Mouse (Mus musculus) forebrain, embryonic 12.5 days (tissue): ENCODE measurements around the gene Ube2r2. TPM values are rescaled to one million over a fixed set of nuclear protein-coding genes. Genes with fewer than 3 reads are reported as not detected.
A peak's percentile ranks its signal among the peaks of the same experiment; 100 is the strongest.

Experiments
- ATAC-seq: fragments of 200-750 bp; cut with Nextera tagmentation; 2 replicates; pipeline ENCODE4 v1.8.0; 2017; ENCODE audit warnings: moderate TSS enrichment; ENCODE audit not compliant: low FRiP score
- H3K27ac ChIP-seq: fragments of 300-500 bp; sonication (generic); 2 replicates; pipeline ENCODE4 v1.5.1; 2016; ENCODE audit warnings: mild to moderate bottlenecking
- H3K27me3 ChIP-seq: fragments of 300-500 bp; sonication (generic); 2 replicates; pipeline ENCODE4 v1.6.1; 2016; ENCODE audit warnings: mild to moderate bottlenecking
- H3K36me3 ChIP-seq: fragments of 300-500 bp; sonication (generic); replicated peaks from 2 replicates; pipeline ENCODE4 v1.6.1; 2016; ENCODE audit warnings: mild to moderate bottlenecking
- H3K4me1 ChIP-seq: fragments of 300-500 bp; sonication (generic); 2 replicates; pipeline ENCODE4 v1.6.1; 2016
- H3K4me2 ChIP-seq: fragments of 300-500 bp; sonication (generic); 2 replicates; pipeline ENCODE4 v1.6.1; 2016; ENCODE audit warnings: mild to moderate bottlenecking, moderate library complexity
- H3K4me3 ChIP-seq: fragments of 300-500 bp; sonication (generic); replicated peaks from 2 replicates; pipeline ENCODE4 v1.5.1; 2016; ENCODE audit warnings: mild to moderate bottlenecking
- H3K9ac ChIP-seq: fragments of 300-500 bp; sonication (generic); 2 replicates; pipeline ENCODE4 v1.6.1; 2016; ENCODE audit warnings: mild to moderate bottlenecking
- H3K9me3 ChIP-seq: fragments of 300-500 bp; sonication (generic); 2 replicates; pipeline ENCODE4 v1.6.1; 2016
- WGBS: fragments of 180-500 bp; shearing (Covaris S2); methylation state at CpG from one replicate; pipeline ENCODE4 v1.1.7; 2016; 5-methylcytosine and 5-hydroxymethylcytosine counted together
- polyA plus RNA-seq: library from polyadenylated mRNA; unstranded; fragments of >200 nt; fragmentation: Nextera tagmentation; extraction: Ambion mirVana; gene quantifications from 2 replicates; pipeline ENCODE4 v1.2.1, GENCODE M21; 2016

Gene Ube2r2
- 89.8 and 93.6 TPM in 2 replicates for polyA plus RNA-seq

- WGBS, result under 1% methylated on average over 61 of the region's 65 CpGs
- ATAC-seq, result peak; percentile 82
- no peaks in the 10 kb centered on the region for H3K27me3 ChIP-seq
Observed at GRCm38 (mm10) chr4:41135711-41136453, at the start of gene Ube2r2. Gene Ube2r2, plus strand, starts transcription at chr4:41135743.

GRCm38 (mm10) chr4:41086947-41087346 is 48.6 kb upstream of the Ube2r2 start:
- H3K4me2 ChIP-seq, result no peak overlapping the region
- no peaks in the 10 kb centered on the region for H3K27me3 ChIP-seq
- no peaks in the 10 kb centered on the region for H3K4me1 ChIP-seq
- no peaks in the 10 kb centered on the region for H3K36me3 ChIP-seq
- H3K9me3 ChIP-seq, result no peaks in the 10 kb centered on the region
- WGBS, result 86% methylated on average over 9 of the region's 9 CpGs
- ATAC-seq, result no peak
- no peak overlapping the region for H3K9ac ChIP-seq
- no peak overlapping the region for H3K4me3 ChIP-seq
- no peak overlapping the region for H3K27ac ChIP-seq

More at GRCm38 (mm10) chr4:41135711-41136453, at the start of gene Ube2r2:
- Histone ChIP-seq H3K4me2 (peak within 1 kb of the TSS; percentile 64), H3K4me1 (peaks cover 14% of the 10 kb centered on the region), H3K4me3 (peak within 1 kb of the TSS; percentile 95), H3K9ac (peak within 1 kb of the TSS; percentile 99), H3K36me3 (peaks cover 16% of the 10 kb centered on the region), H3K9me3 (0 out of 2 replicates have a peak, but pooled peaks cover 2% of the 10 kb centered on the region), H3K27ac (peak within 1 kb of the TSS; percentile 99)

- Histone ChIP-seq H3K4me2 (no peak overlapping the region), H3K27ac (no peak overlapping the region), H3K9me3 (no peaks in the 10 kb centered on the region), H3K4me1 (no peaks in the 10 kb centered on the region), H3K36me3 (no peaks in the 10 kb centered on the region), H3K4me3 (no peak overlapping the region), H3K27me3 (no peaks in the 10 kb centered on the region), H3K9ac (no peak overlapping the region)
- no peak for ATAC-seq
- WGBS, result 90% methylated on average over 16 of the region's 16 CpGs
Observed at GRCm38 (mm10) chr4:41087459-41088298, 47.9 kb upstream of the Ube2r2 start.

GRCm38 (mm10) chr4:41089189-41089588 is 46.4 kb upstream of the Ube2r2 start:
- Histone ChIP-seq H3K4me1 (no peaks in the 10 kb centered on the region), H3K27me3 (no peaks in the 10 kb centered on the region), H3K4me2 (no peak overlapping the region), H3K4me3 (no peak overlapping the region), H3K9me3 (no peaks in the 10 kb centered on the region), H3K27ac (no peak overlapping the region), H3K36me3 (no peaks in the 10 kb centered on the region), H3K9ac (no peak overlapping the region)
- 85% methylated on average over 4 of the region's 4 CpGs for WGBS
- no peak for ATAC-seq

GRCm38 (mm10) chr4:41089705-41090104 is 45.8 kb upstream of the Ube2r2 start:
- Histone ChIP-seq H3K36me3 (no peaks in the 10 kb centered on the region), H3K9me3 (no peaks in the 10 kb centered on the region), H3K27ac (no peak overlapping the region), H3K4me1 (no peaks in the 10 kb centered on the region), H3K4me3 (no peak overlapping the region), H3K9ac (no peak overlapping the region), H3K27me3 (no peaks in the 10 kb centered on the region), H3K4me2 (no peak overlapping the region)
- no peak for ATAC-seq
- WGBS, result 81% methylated on average over 2 of the region's 2 CpGs

GRCm38 (mm10) chr4:41091391-41091790 is 44.2 kb upstream of the Ube2r2 start:
- 60% methylated on average over 3 of the region's 3 CpGs for WGBS
- no peak overlapping the region for H3K27ac ChIP-seq
- H3K9me3 ChIP-seq, result no peaks in the 10 kb centered on the region
- H3K9ac ChIP-seq, result no peak overlapping the region
- no peak overlapping the region for H3K4me2 ChIP-seq
- no peaks in the 10 kb centered on the region for H3K4me1 ChIP-seq
- no peak overlapping the region for H3K4me3 ChIP-seq
- ATAC-seq, result no peak
- peaks cover 8% of the 10 kb centered on the region for H3K27me3 ChIP-seq
- H3K36me3 ChIP-seq, result no peaks in the 10 kb centered on the region

GRCm38 (mm10) chr4:41092958-41093357 is 42.6 kb upstream of the Ube2r2 start:
- H3K4me2 ChIP-seq, result no peak overlapping the region
- H3K9ac ChIP-seq, result no peak overlapping the region
- peaks cover 5% of the 10 kb centered on the region for H3K4me1 ChIP-seq
- no peak overlapping the region for H3K4me3 ChIP-seq
- H3K27ac ChIP-seq, result no peak overlapping the region
- no peaks in the 10 kb centered on the region for H3K36me3 ChIP-seq
- peaks cover 24% of the 10 kb centered on the region for H3K27me3 ChIP-seq
- WGBS, result 77% methylated on average over 1 of the region's 1 CpGs
- no peaks in the 10 kb centered on the region for H3K9me3 ChIP-seq
- no peak for ATAC-seq

GRCm38 (mm10) chr4:41094361-41094760 is 41.2 kb upstream of the Ube2r2 start:
- Histone ChIP-seq H3K27me3 (peaks cover 37% of the 10 kb centered on the region), H3K4me3 (no peak overlapping the region), H3K9me3 (no peaks in the 10 kb centered on the region), H3K4me1 (peaks cover 13% of the 10 kb centered on the region), H3K36me3 (no peaks in the 10 kb centered on the region), H3K4me2 (no peak overlapping the region), H3K27ac (no peak overlapping the region), H3K9ac (no peak overlapping the region)
- 77% methylated on average over 9 of the region's 9 CpGs for WGBS
- no peak for ATAC-seq

- H3K4me3 ChIP-seq, result no peak overlapping the region
Observed at GRCm38 (mm10) chr4:41096169-41096568, 39.4 kb upstream of the Ube2r2 start.

GRCm38 (mm10) chr4:41096794-41097193 is 38.7 kb upstream of the Ube2r2 start:
- Histone ChIP-seq H3K9me3 (no peaks in the 10 kb centered on the region), H3K27ac (no peak overlapping the region), H3K4me3 (no peak overlapping the region), H3K4me1 (peaks cover 13% of the 10 kb centered on the region), H3K27me3 (peaks cover 39% of the 10 kb centered on the region), H3K4me2 (no peak overlapping the region), H3K9ac (no peak overlapping the region), H3K36me3 (no peaks in the 10 kb centered on the region)
- 73% methylated on average over 5 of the region's 5 CpGs for WGBS
- no peak for ATAC-seq

More at GRCm38 (mm10) chr4:41096169-41096568, 39.4 kb upstream of the Ube2r2 start:
- Histone ChIP-seq H3K36me3 (no peaks in the 10 kb centered on the region), H3K27me3 (peaks cover 39% of the 10 kb centered on the region), H3K27ac (no peak overlapping the region), H3K9ac (no peak overlapping the region; the same call in 1 of the 2 replicates), H3K4me2 (no peak overlapping the region), H3K4me1 (peaks cover 13% of the 10 kb centered on the region), H3K9me3 (no peaks in the 10 kb centered on the region)
- WGBS, result 74% methylated on average over 8 of the region's 8 CpGs
- no peak for ATAC-seq

- Histone ChIP-seq H3K4me1 (peaks cover 13% of the 10 kb centered on the region), H3K9ac (no peak overlapping the region), H3K27me3 (peaks cover 42% of the 10 kb centered on the region), H3K9me3 (no peaks in the 10 kb centered on the region), H3K4me2 (peak overlapping the region; percentile 86), H3K27ac (no peak overlapping the region), H3K36me3 (no peaks in the 10 kb centered on the region), H3K4me3 (no peak overlapping the region)
- 39% methylated on average over 13 of the region's 13 CpGs for WGBS
- no peak for ATAC-seq
Observed at GRCm38 (mm10) chr4:41097381-41097780, 38.2 kb upstream of the Ube2r2 start.

- peak within 1 kb of the TSS; percentile 86 for H3K4me2 ChIP-seq
- peak within 1 kb of the TSS; percentile 45 for H3K4me3 ChIP-seq
- H3K36me3 ChIP-seq, result no peaks in the 10 kb centered on the region
- ATAC-seq, result 0 out of 2 replicates have a peak, but pooled peaks have one; percentile 30
- H3K4me1 ChIP-seq, result peaks cover 13% of the 10 kb centered on the region
- no peak within 1 kb of the TSS for H3K27ac ChIP-seq
- H3K27me3 ChIP-seq, result peaks cover 42% of the 10 kb centered on the region
- no peaks in the 10 kb centered on the region for H3K9me3 ChIP-seq
- H3K9ac ChIP-seq, result peak within 1 kb of the TSS; percentile 42; the same call in 1 of the 2 replicates
- WGBS, result under 1% methylated on average over 42 of the region's 42 CpGs
Observed at GRCm38 (mm10) chr4:41097871-41098576, 37.5 kb upstream of the Ube2r2 start, which contains the start of gene Aqp3. Gene Aqp3, minus strand, starts transcription at chr4:41098183.
